Mouse (Mus musculus): Measurements from ENCODE around the gene Oit1. TPM values are rescaled to one million over a fixed set of nuclear protein-coding genes. Genes with fewer than 3 reads are reported as not detected.

The Oit1 gene
- total and polyA plus RNA-seq, 2 experiments from 2014 or later = not detected

GRCm38 (mm10) chr14:8345566-8345965 lies 33.0 kb downstream of the Oit1 start:
- DNase-seq (ENCODE audit: low spot score) (no peak), ATAC-seq (ENCODE audit: low FRiP score) (no peak)
- no peak overlapping the region for H3K4me3 ChIP-seq (ENCODE audit: low read depth, low read length)
- TF ChIP-seq CTCF (IDR thresholded peaks at IDR 0.05) = no peak
- no peak overlapping the region for H3K9ac ChIP-seq (replicated peaks; ENCODE audit: low read length, poor library complexity, severe bottlenecking)
- no peak overlapping the region for H3K27ac ChIP-seq (ENCODE audit: low read depth, low read length)
- no peaks in the 10 kb centered on the region for H3K36me3 ChIP-seq (ENCODE audit: insufficient read depth, low read length)
- H3K4me1 ChIP-seq (ENCODE audit: insufficient read depth, low read length) = no peaks in the 10 kb centered on the region
- WGBS = 74% methylated on average over 4 of the region's 4 CpGs
- H3K9me3 ChIP-seq (ENCODE audit: low read length) = no peaks in the 10 kb centered on the region
- H3K27me3 ChIP-seq (ENCODE audit: insufficient read depth, low read length) = no peaks in the 10 kb centered on the region
- H3K4me2 ChIP-seq (ENCODE audit: low read depth, low read length, poor library complexity, severe bottlenecking) = no peak overlapping the region

- Histone ChIP-seq H3K27me3 (ENCODE audit: insufficient read depth, low read length) (no peaks in the 10 kb centered on the region), H3K9me3 (ENCODE audit: low read length) (no peaks in the 10 kb centered on the region), H3K4me1 (ENCODE audit: insufficient read depth, low read length) (no peaks in the 10 kb centered on the region), H3K36me3 (ENCODE audit: insufficient read depth, low read length) (no peaks in the 10 kb centered on the region), H3K4me2 (ENCODE audit: low read depth, low read length, poor library complexity, severe bottlenecking) (no peak overlapping the region), H3K27ac (ENCODE audit: low read depth, low read length) (no peak overlapping the region), H3K4me3 (ENCODE audit: low read depth, low read length) (no peak overlapping the region), H3K9ac (replicated peaks; ENCODE audit: low read length, poor library complexity, severe bottlenecking) (no peak overlapping the region)
- DNase-seq (ENCODE audit: low spot score) = peak; percentile 57
- peak; percentile 14; the same call in 1 of the 2 replicates for TF ChIP-seq CTCF (IDR thresholded peaks at IDR 0.05)
- 63% methylated on average over 5 of the region's 5 CpGs for WGBS
- peak; percentile 45 for ATAC-seq (ENCODE audit: low FRiP score)
These were observed 35.9 kb downstream of the Oit1 start for GRCm38 (mm10) chr14:8342509-8343106.

- 73% methylated on average over 4 of the region's 4 CpGs for WGBS
- TF ChIP-seq CTCF (IDR thresholded peaks at IDR 0.05) = no peak
- DNase-seq (ENCODE audit: low spot score) = no peak
- Histone ChIP-seq H3K4me3 (ENCODE audit: low read depth, low read length) (no peak overlapping the region), H3K9me3 (ENCODE audit: low read length) (no peaks in the 10 kb centered on the region), H3K27me3 (ENCODE audit: insufficient read depth, low read length) (no peaks in the 10 kb centered on the region), H3K4me2 (ENCODE audit: low read depth, low read length, poor library complexity, severe bottlenecking) (no peak overlapping the region), H3K4me1 (ENCODE audit: insufficient read depth, low read length) (no peaks in the 10 kb centered on the region), H3K27ac (ENCODE audit: low read depth, low read length) (no peak overlapping the region), H3K9ac (replicated peaks; ENCODE audit: low read length, poor library complexity, severe bottlenecking) (no peak overlapping the region), H3K36me3 (ENCODE audit: insufficient read depth, low read length) (no peaks in the 10 kb centered on the region)
- ATAC-seq (ENCODE audit: low FRiP score) = no peak
These were observed 38.3 kb downstream of the Oit1 start for GRCm38 (mm10) chr14:8340226-8340625.

- no peaks in the 10 kb centered on the region for H3K4me1 ChIP-seq (ENCODE audit: insufficient read depth, low read length)
- no peak for DNase-seq (ENCODE audit: low spot score)
- no peaks in the 10 kb centered on the region for H3K36me3 ChIP-seq (ENCODE audit: insufficient read depth, low read length)
- H3K27me3 ChIP-seq (ENCODE audit: insufficient read depth, low read length) = no peaks in the 10 kb centered on the region
- no peak for ATAC-seq (ENCODE audit: low FRiP score)
- no peak overlapping the region for H3K9ac ChIP-seq (replicated peaks; ENCODE audit: low read length, poor library complexity, severe bottlenecking)
- no peak for TF ChIP-seq CTCF (IDR thresholded peaks at IDR 0.05)
- H3K9me3 ChIP-seq (ENCODE audit: low read length) = no peaks in the 10 kb centered on the region
- 71% methylated on average over 10 of the region's 10 CpGs for WGBS
- no peak overlapping the region for H3K4me2 ChIP-seq (ENCODE audit: low read depth, low read length, poor library complexity, severe bottlenecking)
- no peak overlapping the region for H3K27ac ChIP-seq (ENCODE audit: low read depth, low read length)
- H3K4me3 ChIP-seq (ENCODE audit: low read depth, low read length) = no peak overlapping the region
These were observed 42.6 kb downstream of the Oit1 start for GRCm38 (mm10) chr14:8335947-8336346.

- no peak for ATAC-seq (ENCODE audit: low FRiP score)
- Histone ChIP-seq H3K27ac (ENCODE audit: low read depth, low read length) (no peak overlapping the region), H3K4me2 (ENCODE audit: low read depth, low read length, poor library complexity, severe bottlenecking) (no peak overlapping the region), H3K9ac (replicated peaks; ENCODE audit: low read length, poor library complexity, severe bottlenecking) (no peak overlapping the region), H3K4me1 (ENCODE audit: insufficient read depth, low read length) (peaks cover 4% of the 10 kb centered on the region; the same call in 1 of the 2 replicates), H3K36me3 (ENCODE audit: insufficient read depth, low read length) (no peaks in the 10 kb centered on the region), H3K9me3 (ENCODE audit: low read length) (no peaks in the 10 kb centered on the region), H3K27me3 (ENCODE audit: insufficient read depth, low read length) (no peaks in the 10 kb centered on the region), H3K4me3 (ENCODE audit: low read depth, low read length) (no peak overlapping the region)
- no peak for TF ChIP-seq CTCF (IDR thresholded peaks at IDR 0.05)
- WGBS = 69% methylated on average over 3 of the region's 3 CpGs
- DNase-seq (ENCODE audit: low spot score) = no peak
These were observed 44.0 kb downstream of the Oit1 start for GRCm38 (mm10) chr14:8334511-8334910.

GRCm38 (mm10) chr14:8332314-8333252 lies 46.0 kb downstream of the Oit1 start:
- 75% methylated on average over 11 of the region's 11 CpGs for WGBS
- Histone ChIP-seq H3K27ac (ENCODE audit: low read depth, low read length) (no peak overlapping the region), H3K36me3 (ENCODE audit: insufficient read depth, low read length) (no peaks in the 10 kb centered on the region), H3K27me3 (ENCODE audit: insufficient read depth, low read length) (no peaks in the 10 kb centered on the region), H3K4me3 (ENCODE audit: low read depth, low read length) (no peak overlapping the region), H3K9ac (replicated peaks; ENCODE audit: low read length, poor library complexity, severe bottlenecking) (no peak overlapping the region), H3K9me3 (ENCODE audit: low read length) (no peaks in the 10 kb centered on the region), H3K4me2 (ENCODE audit: low read depth, low read length, poor library complexity, severe bottlenecking) (no peak overlapping the region), H3K4me1 (ENCODE audit: insufficient read depth, low read length) (peaks cover 8% of the 10 kb centered on the region; the same call in 1 of the 2 replicates)
- ATAC-seq (ENCODE audit: low FRiP score) = no peak
- no peak for TF ChIP-seq CTCF (IDR thresholded peaks at IDR 0.05)
- DNase-seq (ENCODE audit: low spot score) = no peak
